Mouse (Mus musculus) testis, adult 2 months (tissue): Measurements from ENCODE around the gene Slc35b3. TPM values are rescaled to one million over a fixed set of nuclear protein-coding genes. Genes with fewer than 3 reads are reported as not detected.

ENCODE experiments used
- H3K27ac ChIP-seq: fragments of 200-500 bp; 2 replicates; pipeline ENCODE4 v1.5.1; 2012; ENCODE audit warnings: low read depth, low read length; ENCODE audit not compliant: control insufficient read depth, insufficient read depth
- H3K27me3 ChIP-seq: fragments of 200-500 bp; 2 replicates; pipeline ENCODE4 v1.6.1; 2012; ENCODE audit warnings: mild to moderate bottlenecking, low read length, moderate library complexity; ENCODE audit not compliant: control insufficient read depth, insufficient read depth
- H3K36me3 ChIP-seq: fragments of 200-500 bp; 2 replicates; pipeline ENCODE4 v1.6.1; 2012; ENCODE audit warnings: mild to moderate bottlenecking, low read length; ENCODE audit not compliant: control insufficient read depth, insufficient read depth
- H3K4me1 ChIP-seq: fragments of 200-500 bp; 2 replicates; pipeline ENCODE4 v1.6.1; 2012; ENCODE audit warnings: low read length; ENCODE audit not compliant: control insufficient read depth, insufficient read depth
- H3K4me3 ChIP-seq: fragments of 200-500 bp; 2 replicates; pipeline ENCODE4 v1.5.1; 2012; ENCODE audit warnings: low read depth, mild to moderate bottlenecking, low read length, moderate library complexity, mixed read lengths; ENCODE audit not compliant: control insufficient read depth
- CTCF ChIP-seq: fragments of 200-500 bp; IDR thresholded peaks from 2 replicates; pipeline ENCODE4 v1.5.1; 2012; ENCODE audit warnings: low read depth, mild to moderate bottlenecking, inconsistent platforms, low read length, moderate library complexity; ENCODE audit not compliant: control insufficient read depth, insufficient read depth, insufficient replicate concordance
- POLR2A ChIP-seq: fragments of 200-500 bp; IDR thresholded peaks from 2 replicates; pipeline ENCODE4 v1.6.1; 2012; ENCODE audit warnings: low read depth, mild to moderate bottlenecking, inconsistent platforms, low read length, moderate library complexity; ENCODE audit not compliant: control insufficient read depth
- polyA plus RNA-seq: library from polyadenylated mRNA; depleted of rRNA; stranded (reverse); fragments of >200 nt; gene quantifications from 2 replicates; pipeline ENCODE4 v1.2.3, GENCODE M21; 2012

The Slc35b3 gene
- polyA plus RNA-seq, 1 experiment: 14.2 TPM

DNA sequence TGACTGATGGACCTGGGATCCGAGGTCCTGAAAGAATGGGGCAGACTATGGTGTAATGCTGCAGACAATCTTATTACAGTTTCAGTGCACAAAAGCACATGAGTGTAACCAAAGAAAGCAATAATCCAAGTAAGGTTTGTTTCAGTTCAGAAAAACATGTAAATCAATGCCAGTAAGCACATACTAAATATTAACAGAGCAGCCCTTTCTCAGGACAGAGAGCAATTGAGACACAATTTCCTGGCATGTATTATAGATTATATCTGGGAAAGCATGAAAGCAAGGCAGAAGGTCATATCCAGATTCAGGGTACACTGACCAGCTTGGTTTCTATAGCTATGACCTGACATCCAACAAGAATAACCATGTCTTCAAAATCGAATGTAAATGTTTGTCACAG is 2.1 kb upstream of the Slc35b3 start:
- Histone ChIP-seq H3K36me3 (no peaks in the 10 kb centered on the region), H3K4me3 (no peak overlapping the region), H3K4me1 (peaks cover 3% of the 10 kb centered on the region; the same call in 1 of the 2 replicates), H3K27me3 (no peaks in the 10 kb centered on the region), H3K27ac (no peak overlapping the region)
- TF ChIP-seq POLR2A (no peak), CTCF (no peak)

DNA sequence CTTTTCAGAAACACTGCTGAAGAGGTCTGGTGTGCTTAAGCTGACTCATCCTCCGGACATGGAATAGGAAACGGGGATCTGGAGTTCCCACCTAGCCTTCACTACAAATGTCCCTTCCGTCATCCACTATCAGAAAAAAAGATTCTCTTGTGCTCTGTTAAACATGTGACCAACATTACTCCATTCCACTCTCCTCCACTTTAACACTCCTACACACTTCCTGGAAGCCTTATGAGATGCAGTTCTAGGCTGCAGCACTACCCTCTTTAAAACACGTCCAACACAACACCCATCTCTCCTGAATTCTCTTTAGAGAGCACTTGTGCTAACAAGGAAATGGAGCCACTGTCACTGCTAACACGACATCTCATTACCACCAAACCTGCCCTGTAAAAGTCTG is 2.6 kb downstream of the Slc35b3 start:
- Histone ChIP-seq H3K4me1 (peaks cover 3% of the 10 kb centered on the region; the same call in 1 of the 2 replicates), H3K27ac (no peak overlapping the region), H3K4me3 (no peak overlapping the region), H3K27me3 (no peaks in the 10 kb centered on the region), H3K36me3 (peaks cover 3% of the 10 kb centered on the region)
- TF ChIP-seq POLR2A: no peak
- TF ChIP-seq CTCF: no peak

DNA sequence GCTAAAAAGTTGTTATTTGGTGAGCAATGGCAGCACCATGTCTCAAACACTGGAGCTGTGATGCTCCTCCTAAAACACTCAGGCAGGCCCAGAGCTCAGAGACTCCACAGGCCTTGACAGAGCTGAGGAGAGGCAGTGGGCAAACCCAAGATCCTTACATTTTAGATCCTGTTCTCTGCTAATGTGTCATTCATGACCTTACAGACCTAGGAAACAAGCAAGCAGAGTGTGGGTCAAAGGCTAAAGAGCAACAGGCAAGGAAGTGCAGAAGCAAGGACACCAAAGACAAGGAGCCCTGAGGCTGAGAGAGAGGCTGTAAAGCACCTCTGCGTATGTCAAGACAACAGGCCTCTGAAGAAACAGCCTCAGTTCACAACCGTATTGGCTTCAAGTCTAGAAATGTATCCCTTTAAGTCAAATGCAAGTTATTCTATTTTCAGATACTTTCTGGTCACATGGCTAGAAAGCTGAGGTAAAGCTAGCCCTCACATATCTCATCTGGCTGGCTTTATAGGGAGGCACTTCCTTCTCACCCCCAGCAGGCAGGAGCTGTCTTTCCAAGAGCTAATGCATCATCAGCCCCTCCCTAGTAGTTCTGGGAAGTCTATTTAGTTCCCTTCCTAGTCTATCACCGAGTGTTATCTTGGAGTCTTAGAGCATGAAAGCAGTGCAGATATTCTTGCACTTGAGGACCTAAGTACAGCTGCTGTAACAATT is 14.2 kb downstream of the Slc35b3 start:
- H3K4me1 ChIP-seq: no peaks in the 10 kb centered on the region
- H3K4me3 ChIP-seq: no peak overlapping the region
- no peak overlapping the region for H3K27ac ChIP-seq
- peaks cover 1% of the 10 kb centered on the region for H3K36me3 ChIP-seq
- H3K27me3 ChIP-seq: no peaks in the 10 kb centered on the region
- TF ChIP-seq POLR2A (no peak), CTCF (no peak)

DNA sequence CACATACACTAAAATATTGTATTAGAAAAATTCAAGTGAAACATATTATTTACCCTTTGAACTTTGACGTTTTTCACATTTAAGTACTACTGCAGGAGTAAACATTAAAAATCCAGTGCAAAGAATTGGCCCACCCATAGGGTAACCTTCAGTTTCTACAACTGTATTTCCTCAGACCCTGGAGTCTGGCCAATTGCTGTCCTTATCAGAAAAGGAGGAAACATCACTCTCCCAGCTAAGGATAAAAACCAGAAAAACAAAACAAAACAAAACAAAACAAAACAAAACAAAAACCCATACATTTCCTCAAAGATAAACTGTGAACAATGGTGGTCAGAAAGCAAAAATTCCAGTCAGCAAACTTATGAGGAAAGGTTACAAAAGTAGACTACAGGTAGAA is 14.9 kb downstream of the Slc35b3 start:
- H3K27ac ChIP-seq: no peak overlapping the region
- H3K36me3 ChIP-seq: peaks cover 1% of the 10 kb centered on the region
- no peaks in the 10 kb centered on the region for H3K27me3 ChIP-seq
- no peak for TF ChIP-seq POLR2A
- no peak for TF ChIP-seq CTCF
- H3K4me1 ChIP-seq: no peaks in the 10 kb centered on the region
- H3K4me3 ChIP-seq: no peak overlapping the region

DNA sequence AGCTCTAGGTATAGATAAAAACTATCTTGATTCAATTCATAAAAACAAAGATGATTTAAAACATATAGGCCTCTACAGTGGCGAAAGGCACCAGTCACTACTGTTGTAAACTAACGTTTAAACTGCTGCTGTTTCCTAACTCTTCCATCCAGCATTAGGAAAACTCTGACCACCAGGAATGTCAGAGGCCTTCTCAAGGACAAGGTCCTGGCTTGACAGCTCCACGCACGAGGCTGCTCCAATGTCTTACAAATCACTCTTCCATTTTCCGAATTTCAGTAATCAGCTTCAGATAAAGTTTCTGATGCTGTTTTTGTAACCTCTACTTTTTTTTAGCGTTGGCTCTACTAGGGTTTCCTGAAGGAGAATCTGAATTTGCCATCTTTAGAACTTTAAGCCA is 15.7 kb downstream of the Slc35b3 start:
- Histone ChIP-seq H3K4me1 (no peaks in the 10 kb centered on the region), H3K27ac (no peak overlapping the region), H3K27me3 (no peaks in the 10 kb centered on the region), H3K36me3 (peaks cover 1% of the 10 kb centered on the region), H3K4me3 (no peak overlapping the region)
- TF ChIP-seq CTCF (no peak), POLR2A (no peak)

DNA sequence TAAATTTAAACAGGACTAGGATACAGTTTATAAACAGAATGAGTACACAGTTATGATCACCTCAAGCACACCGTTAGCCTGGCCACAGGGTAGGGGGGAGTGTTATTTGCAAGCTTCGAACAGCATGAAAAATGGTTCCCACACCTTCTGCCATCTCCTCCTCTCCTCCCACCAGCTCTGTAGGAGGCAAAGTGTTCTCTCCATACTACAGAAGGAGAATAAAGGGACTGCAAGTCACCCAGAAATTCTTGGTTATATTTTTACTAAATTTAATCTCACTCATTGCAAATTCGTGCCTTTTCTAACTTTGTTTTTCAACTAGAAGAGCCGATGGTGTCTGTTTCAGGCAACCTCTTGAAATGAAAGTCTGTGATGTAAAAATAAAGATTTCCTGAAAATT is 18.9 kb downstream of the Slc35b3 start:
- Histone ChIP-seq H3K4me3 (no peak overlapping the region), H3K27ac (no peak overlapping the region), H3K4me1 (no peaks in the 10 kb centered on the region), H3K36me3 (peaks cover 1% of the 10 kb centered on the region), H3K27me3 (no peaks in the 10 kb centered on the region)
- TF ChIP-seq POLR2A: no peak
- no peak for TF ChIP-seq CTCF

DNA sequence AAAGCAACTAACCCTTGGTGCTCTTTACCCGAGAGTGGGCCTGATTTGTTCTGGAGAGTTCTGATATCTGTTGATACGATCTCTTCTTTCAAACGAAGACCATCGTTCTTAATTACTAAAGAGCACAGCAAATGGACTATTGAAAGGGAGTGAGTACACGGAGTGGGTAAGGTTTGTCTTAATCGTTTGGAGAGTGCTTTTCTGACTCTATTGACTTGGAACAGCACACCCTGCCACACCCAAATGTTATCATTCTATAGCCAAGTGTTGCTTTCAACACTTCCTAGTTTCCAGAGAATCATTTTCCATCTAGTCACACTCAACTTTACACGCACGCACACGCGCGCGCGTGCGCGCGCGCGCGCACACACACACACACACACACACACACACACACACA is 19.4 kb downstream of the Slc35b3 start:
- Histone ChIP-seq H3K4me3 (no peak overlapping the region), H3K36me3 (peaks cover 1% of the 10 kb centered on the region), H3K27me3 (no peaks in the 10 kb centered on the region), H3K27ac (no peak overlapping the region), H3K4me1 (no peaks in the 10 kb centered on the region)
- TF ChIP-seq CTCF (no peak), POLR2A (no peak)
